Mouse (Mus musculus): ENCODE results near the gene Ptprf.

GRCm38 (mm10) chr4:118259782-118260463 lies 31.3 kb downstream of the Ptprf start:
- TF ChIP-seq POLR2A (IDR thresholded peaks at IDR 0.05; ENCODE audit: insufficient read length, low read depth) (no peak), TCF3 (IDR thresholded peaks at IDR 0.05; ENCODE audit: insufficient read length, low read depth) (no peak), E2F4 (IDR thresholded peaks at IDR 0.05; ENCODE audit: insufficient read depth) (no peak), MAX (IDR thresholded peaks at IDR 0.05; ENCODE audit: low read depth) (no peak), USF1 (IDR thresholded peaks at IDR 0.05; ENCODE audit: low read depth) (no peak), MYOG (IDR thresholded peaks at IDR 0.05; ENCODE audit: control insufficient read depth in 1 of 3, insufficient read depth in 1 of 3, insufficient read length in 2 of 3, low read depth in 2 of 3) (no peak), TCF12 (IDR thresholded peaks at IDR 0.05; ENCODE audit: insufficient read depth, poor library complexity, severe bottlenecking) (no peak), POLR2AphosphoS2 (IDR thresholded peaks at IDR 0.05; ENCODE audit: insufficient read length, low read depth) (no peak), MYOD1 (IDR thresholded peaks at IDR 0.05; ENCODE audit: control insufficient read depth in 1 of 3, insufficient read length in 2 of 3, low read depth in 2 of 3) (no peak), REST (IDR thresholded peaks at IDR 0.05; ENCODE audit: insufficient read depth, insufficient read length) (no peak)

Data from myocyte (in vitro differentiated cells).